Mouse (Mus musculus): Measurements from ENCODE around the gene Heyl.

GRCm38 (mm10) chr4:123207337-123207736 lies 26.0 kb upstream of the Heyl start:
- TF ChIP-seq CTCF (IDR thresholded peaks at IDR 0.05; ENCODE audit: borderline replicate concordance, insufficient read depth, low read length) (no peak), POLR2A (IDR thresholded peaks at IDR 0.05; ENCODE audit: low read depth, low read length) (no peak)
